Mouse (Mus musculus) embryonic facial prominence, embryonic 15.5 days (tissue): ENCODE measurements around the gene Cecr2. TPM values are rescaled to one million over a fixed set of nuclear protein-coding genes. Genes with fewer than 3 reads are reported as not detected.

ENCODE experiments used
- ATAC-seq: fragments of 200-750 bp; cut with Nextera tagmentation; 2 replicates; pipeline ENCODE4 v1.8.0; 2017; ENCODE audit warnings: low read depth, moderate TSS enrichment; ENCODE audit not compliant: insufficient number of reproducible peaks, low FRiP score, low TSS enrichment
- H3K27ac ChIP-seq: fragments of 300-500 bp; sonication (generic); replicated peaks from 2 replicates; pipeline ENCODE4 v1.5.1; 2015; ENCODE audit warnings: mild to moderate bottlenecking, inconsistent platforms
- H3K27me3 ChIP-seq: fragments of 300-500 bp; sonication (generic); 2 replicates; pipeline ENCODE4 v1.6.1; 2015; ENCODE audit warnings: inconsistent platforms
- H3K36me3 ChIP-seq: fragments of 300-500 bp; sonication (generic); 2 replicates; pipeline ENCODE4 v1.6.1; 2015; ENCODE audit warnings: mild to moderate bottlenecking, inconsistent platforms
- H3K4me1 ChIP-seq: fragments of 300-500 bp; sonication (generic); 2 replicates; pipeline ENCODE4 v1.6.1; 2015; ENCODE audit warnings: inconsistent platforms
- H3K4me2 ChIP-seq: fragments of 300-500 bp; sonication (generic); replicated peaks from 2 replicates; pipeline ENCODE4 v1.6.1; 2015; ENCODE audit warnings: mild to moderate bottlenecking, inconsistent platforms
- H3K4me3 ChIP-seq: fragments of 300-500 bp; sonication (generic); replicated peaks from 2 replicates; pipeline ENCODE4 v1.5.1; 2015; ENCODE audit warnings: mild to moderate bottlenecking, inconsistent platforms
- H3K9ac ChIP-seq: fragments of 300-500 bp; sonication (generic); 2 replicates; pipeline ENCODE4 v1.6.1; 2015; ENCODE audit warnings: inconsistent platforms
- H3K9me3 ChIP-seq: fragments of 300-500 bp; sonication (generic); replicated peaks from 2 replicates; pipeline ENCODE4 v1.6.1; 2016; ENCODE audit warnings: inconsistent platforms
- WGBS: fragments of 180-500 bp; shearing (Covaris S2); methylation state at CpG from one replicate; pipeline ENCODE4 v1.1.7; 2015; 5-methylcytosine and 5-hydroxymethylcytosine counted together
- polyA plus RNA-seq: library from polyadenylated mRNA; unstranded; fragments of >200 nt; fragmentation: Nextera tagmentation; extraction: Ambion mirVana; gene quantifications from 2 replicates; pipeline ENCODE4 v1.2.1, GENCODE M21; 2015

Gene Cecr2
- polyA plus RNA-seq, 1 experiment from 2014 or later: 3.4 TPM

- Histone ChIP-seq H3K27me3 (no peaks in the 10 kb centered on the region), H3K4me1 (0 out of 2 replicates have a peak, but pooled peaks cover 6% of the 10 kb centered on the region), H3K27ac (no peak overlapping the region), H3K9ac (no peak overlapping the region), H3K36me3 (no peaks in the 10 kb centered on the region), H3K4me2 (no peak overlapping the region), H3K4me3 (no peak overlapping the region), H3K9me3 (no peaks in the 10 kb centered on the region)
- 78% methylated on average over 3 of the region's 3 CpGs for WGBS
- no peak for ATAC-seq
Measured at GRCm38 (mm10) chr6:120776286-120776685, 110.1 kb downstream of the Cecr2 start.

GRCm38 (mm10) chr6:120777533-120777932 lies 111.4 kb downstream of the Cecr2 start:
- H3K4me2 ChIP-seq: no peak overlapping the region
- no peaks in the 10 kb centered on the region for H3K36me3 ChIP-seq
- no peaks in the 10 kb centered on the region for H3K27me3 ChIP-seq
- WGBS: 74% methylated on average over 9 of the region's 9 CpGs
- no peak overlapping the region for H3K27ac ChIP-seq
- no peak overlapping the region for H3K9ac ChIP-seq
- H3K4me1 ChIP-seq: 0 out of 2 replicates have a peak, but pooled peaks cover 6% of the 10 kb centered on the region
- H3K4me3 ChIP-seq: no peak overlapping the region
- H3K9me3 ChIP-seq: no peaks in the 10 kb centered on the region
- no peak for ATAC-seq

GRCm38 (mm10) chr6:120778226-120778625 lies 112.1 kb downstream of the Cecr2 start:
- Histone ChIP-seq H3K4me3 (no peak overlapping the region), H3K9ac (no peak overlapping the region), H3K36me3 (no peaks in the 10 kb centered on the region), H3K4me2 (no peak overlapping the region), H3K9me3 (no peaks in the 10 kb centered on the region), H3K27me3 (no peaks in the 10 kb centered on the region), H3K27ac (no peak overlapping the region), H3K4me1 (0 out of 2 replicates have a peak, but pooled peaks cover 3% of the 10 kb centered on the region)
- 58% methylated on average over 3 of the region's 3 CpGs for WGBS
- ATAC-seq: no peak

GRCm38 (mm10) chr6:120782948-120783347 lies 116.8 kb downstream of the Cecr2 start:
- no peaks in the 10 kb centered on the region for H3K27me3 ChIP-seq
- no peaks in the 10 kb centered on the region for H3K9me3 ChIP-seq
- ATAC-seq: no peak
- WGBS: 80% methylated on average over 2 of the region's 2 CpGs
- no peak overlapping the region for H3K9ac ChIP-seq
- H3K4me2 ChIP-seq: no peak overlapping the region
- H3K4me1 ChIP-seq: no peaks in the 10 kb centered on the region
- H3K36me3 ChIP-seq: no peaks in the 10 kb centered on the region
- no peak overlapping the region for H3K4me3 ChIP-seq
- no peak overlapping the region for H3K27ac ChIP-seq

GRCm38 (mm10) chr6:120784351-120784750 lies 118.2 kb downstream of the Cecr2 start:
- H3K9ac ChIP-seq: no peak overlapping the region
- no peaks in the 10 kb centered on the region for H3K27me3 ChIP-seq
- no peak for ATAC-seq
- no peak overlapping the region for H3K4me3 ChIP-seq
- no peaks in the 10 kb centered on the region for H3K9me3 ChIP-seq
- H3K4me1 ChIP-seq: no peaks in the 10 kb centered on the region
- no peak overlapping the region for H3K27ac ChIP-seq
- WGBS: 61% methylated on average over 7 of the region's 7 CpGs
- H3K4me2 ChIP-seq: no peak overlapping the region
- H3K36me3 ChIP-seq: no peaks in the 10 kb centered on the region

- WGBS: 65% methylated on average over 5 of the region's 5 CpGs
- no peak overlapping the region for H3K4me3 ChIP-seq
Measured at GRCm38 (mm10) chr6:120788068-120788607, 122.0 kb downstream of the Cecr2 start.

GRCm38 (mm10) chr6:120788904-120789303 lies 122.7 kb downstream of the Cecr2 start:
- Histone ChIP-seq H3K9me3 (no peaks in the 10 kb centered on the region), H3K36me3 (peaks cover 23% of the 10 kb centered on the region), H3K4me3 (no peak overlapping the region), H3K4me1 (no peaks in the 10 kb centered on the region), H3K4me2 (no peak overlapping the region), H3K27ac (no peak overlapping the region), H3K9ac (no peak overlapping the region), H3K27me3 (no peaks in the 10 kb centered on the region)
- ATAC-seq: no peak

More at GRCm38 (mm10) chr6:120788068-120788607, 122.0 kb downstream of the Cecr2 start:
- Histone ChIP-seq H3K9me3 (no peaks in the 10 kb centered on the region), H3K27me3 (no peaks in the 10 kb centered on the region), H3K36me3 (peaks cover 16% of the 10 kb centered on the region; the same call in 1 of the 2 replicates), H3K4me1 (no peaks in the 10 kb centered on the region), H3K4me2 (no peak overlapping the region), H3K9ac (no peak overlapping the region), H3K27ac (no peak overlapping the region; the same call in 1 of the 2 replicates)
- no peak for ATAC-seq

GRCm38 (mm10) chr6:120790153-120790552 lies 124.0 kb downstream of the Cecr2 start:
- H3K9ac ChIP-seq: no peak overlapping the region
- no peak for ATAC-seq
- no peak overlapping the region for H3K4me3 ChIP-seq
- peaks cover 35% of the 10 kb centered on the region for H3K36me3 ChIP-seq
- H3K9me3 ChIP-seq: no peaks in the 10 kb centered on the region
- no peaks in the 10 kb centered on the region for H3K27me3 ChIP-seq
- 85% methylated on average over 11 of the region's 11 CpGs for WGBS
- H3K4me2 ChIP-seq: no peak overlapping the region
- H3K4me1 ChIP-seq: no peaks in the 10 kb centered on the region
- H3K27ac ChIP-seq: no peak overlapping the region

GRCm38 (mm10) chr6:120790717-120791116 lies 124.5 kb downstream of the Cecr2 start:
- Histone ChIP-seq H3K27me3 (no peaks in the 10 kb centered on the region), H3K36me3 (peaks cover 41% of the 10 kb centered on the region), H3K4me2 (no peak overlapping the region), H3K4me1 (no peaks in the 10 kb centered on the region), H3K27ac (no peak overlapping the region), H3K9me3 (no peaks in the 10 kb centered on the region), H3K4me3 (no peak overlapping the region), H3K9ac (no peak overlapping the region)
- 52% methylated on average over 5 of the region's 5 CpGs for WGBS
- no peak for ATAC-seq

GRCm38 (mm10) chr6:120792947-120793346 lies 126.8 kb downstream of the Cecr2 start:
- H3K27ac ChIP-seq: no peak overlapping the region
- WGBS: 81% methylated on average over 8 of the region's 8 CpGs
- no peak overlapping the region for H3K9ac ChIP-seq
- no peaks in the 10 kb centered on the region for H3K27me3 ChIP-seq
- ATAC-seq: no peak
- peaks cover 63% of the 10 kb centered on the region for H3K36me3 ChIP-seq
- H3K9me3 ChIP-seq: no peaks in the 10 kb centered on the region
- H3K4me2 ChIP-seq: no peak overlapping the region
- H3K4me1 ChIP-seq: no peaks in the 10 kb centered on the region
- H3K4me3 ChIP-seq: no peak overlapping the region

- Histone ChIP-seq H3K27me3 (no peaks in the 10 kb centered on the region), H3K4me3 (no peak overlapping the region), H3K4me1 (peaks cover 9% of the 10 kb centered on the region; the same call in 1 of the 2 replicates), H3K9ac (no peak overlapping the region), H3K36me3 (peaks cover 86% of the 10 kb centered on the region), H3K27ac (no peak overlapping the region), H3K9me3 (no peaks in the 10 kb centered on the region), H3K4me2 (no peak overlapping the region)
- no peak for ATAC-seq
- 78% methylated on average over 5 of the region's 5 CpGs for WGBS
Measured at GRCm38 (mm10) chr6:120795422-120796086, 129.4 kb downstream of the Cecr2 start.

GRCm38 (mm10) chr6:120796111-120796510 lies 129.9 kb downstream of the Cecr2 start:
- WGBS: 92% methylated on average over 2 of the region's 2 CpGs
- H3K9me3 ChIP-seq: no peaks in the 10 kb centered on the region
- peaks cover 92% of the 10 kb centered on the region for H3K36me3 ChIP-seq
- H3K27me3 ChIP-seq: no peaks in the 10 kb centered on the region
- no peak overlapping the region for H3K9ac ChIP-seq
- H3K4me3 ChIP-seq: no peak overlapping the region
- H3K4me2 ChIP-seq: no peak overlapping the region
- no peak overlapping the region for H3K27ac ChIP-seq
- H3K4me1 ChIP-seq: peaks cover 9% of the 10 kb centered on the region; the same call in 1 of the 2 replicates
- no peak for ATAC-seq
